Mouse (Mus musculus) lung, embryonic 14.5 days (tissue): ENCODE measurements at regions not wholly inside any gene's neighbourhood (a gene's known extent, or its start where the extent isn't known, plus 50 kb on each side); places are given as distances from the start of the nearest gene placed in this dataset.

Experiments used
- ATAC-seq: fragments of 200-750 bp; cut with Nextera tagmentation; 2 replicates; pipeline ENCODE4 v1.8.0; 2017; ENCODE audit warnings: mild to moderate bottlenecking, moderate TSS enrichment, moderate library complexity; ENCODE audit not compliant: insufficient read depth
- DNase-seq: peaks from one replicate; pipeline ENCODE4 v3.0.0-alpha.2; 2015
- H3K27ac ChIP-seq: fragments of 300-500 bp; sonication (generic); 2 replicates; pipeline ENCODE4 v1.5.1; 2014; ENCODE audit warnings: low read depth, mild to moderate bottlenecking, moderate library complexity
- H3K27me3 ChIP-seq: fragments of 300-500 bp; sonication (generic); 2 replicates; pipeline ENCODE4 v1.6.1; 2014; ENCODE audit warnings: low read length, control low read depth; ENCODE audit not compliant: insufficient read depth
- H3K36me3 ChIP-seq: fragments of 300-500 bp; sonication (generic); 2 replicates; pipeline ENCODE4 v1.6.1; 2014; ENCODE audit warnings: control low read depth; ENCODE audit not compliant: insufficient read depth
- H3K4me1 ChIP-seq: fragments of 300-500 bp; sonication (generic); 2 replicates; pipeline ENCODE4 v1.6.1; 2014; ENCODE audit warnings: antibody characterized with exemption, control low read depth; ENCODE audit not compliant: insufficient read depth
- H3K4me2 ChIP-seq: fragments of 300-500 bp; sonication (generic); 2 replicates; pipeline ENCODE4 v1.6.1; 2014; ENCODE audit warnings: mild to moderate bottlenecking
- H3K4me3 ChIP-seq: fragments of 300-500 bp; sonication (generic); 2 replicates; pipeline ENCODE4 v1.5.1; 2014; ENCODE audit warnings: low read depth, low read length
- H3K9ac ChIP-seq: fragments of 300-500 bp; sonication (generic); 2 replicates; pipeline ENCODE4 v1.6.1; 2014
- H3K9me3 ChIP-seq: fragments of 300-500 bp; sonication (generic); 2 replicates; pipeline ENCODE4 v1.6.1; 2016; ENCODE audit warnings: low read depth, low read length, control low read depth
- CTCF ChIP-seq: IDR thresholded peaks from 2 replicates; pipeline ENCODE4 v1.5.1; 2016; ENCODE audit warnings: antibody characterized with exemption, low read depth
- WGBS: fragments of 180-500 bp; shearing (Covaris S2); extraction: QIAGEN DNeasy Blood & Tissue Kit; methylation state at CpG from one replicate; pipeline ENCODE4 v1.1.7; 2014; 5-methylcytosine and 5-hydroxymethylcytosine counted together

DNA sequence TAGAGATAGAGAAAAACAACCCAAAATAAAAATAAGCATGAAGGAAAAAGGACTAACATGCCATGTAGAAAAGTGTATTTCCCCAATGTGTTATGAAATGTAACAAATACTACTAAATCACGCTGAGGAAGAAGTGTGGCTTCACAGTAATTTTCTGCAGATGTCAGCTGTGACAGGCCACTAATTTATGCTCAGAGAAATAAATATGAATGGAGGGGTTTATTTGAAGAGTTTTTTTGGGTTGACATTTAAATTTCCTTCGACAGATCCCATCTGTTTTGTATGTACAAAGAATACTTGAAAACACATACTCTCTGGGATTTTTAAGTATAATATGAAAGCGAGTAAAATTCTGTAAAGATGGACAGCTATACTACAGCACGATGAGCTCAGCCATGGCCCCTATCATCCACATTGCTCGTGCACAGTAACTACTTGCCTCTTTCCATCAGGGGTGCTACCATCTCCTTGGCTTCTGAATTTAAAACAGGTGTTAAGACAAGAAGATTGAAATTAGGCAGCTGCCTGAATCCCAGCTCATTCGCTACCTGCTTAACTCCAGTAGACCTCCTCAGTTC lies 605.1 kb downstream of the Gm4340 start:
- no peaks in the 10 kb centered on the region for H3K27me3 ChIP-seq
- WGBS: 69% methylated on average over 6 of the region's 6 CpGs
- H3K4me2 ChIP-seq: no peak overlapping the region
- H3K9ac ChIP-seq: no peak overlapping the region
- H3K36me3 ChIP-seq: no peaks in the 10 kb centered on the region
- H3K9me3 ChIP-seq: no peaks in the 10 kb centered on the region
- ATAC-seq (no peak), DNase-seq (no peak)
- H3K4me1 ChIP-seq: no peaks in the 10 kb centered on the region
- H3K27ac ChIP-seq: no peak overlapping the region
- no peak overlapping the region for H3K4me3 ChIP-seq
- TF ChIP-seq CTCF: no peak

DNA sequence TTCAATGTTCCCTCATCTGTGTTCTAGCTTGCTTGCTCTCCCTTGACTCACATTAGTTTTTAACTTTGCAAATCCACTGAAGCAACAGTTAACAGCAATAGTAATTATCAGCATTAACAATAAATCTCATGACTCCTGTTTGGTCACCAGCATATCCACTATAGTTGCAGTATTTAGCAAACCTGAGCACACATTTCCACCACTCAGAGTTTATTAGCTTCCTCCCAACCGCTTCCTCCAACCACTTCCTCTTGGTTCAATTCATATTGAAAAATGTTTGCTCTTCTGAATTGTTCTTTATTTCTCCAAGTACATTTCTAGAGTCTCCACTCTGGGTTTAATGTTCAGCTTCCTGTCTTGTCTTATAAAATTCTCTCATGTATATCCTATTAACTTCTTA lies 611.0 kb downstream of the Gm4340 start:
- Histone ChIP-seq H3K27ac (no peak overlapping the region), H3K4me1 (no peaks in the 10 kb centered on the region), H3K4me2 (no peak overlapping the region), H3K9ac (no peak overlapping the region), H3K27me3 (no peaks in the 10 kb centered on the region), H3K36me3 (no peaks in the 10 kb centered on the region), H3K4me3 (no peak overlapping the region), H3K9me3 (no peaks in the 10 kb centered on the region)
- no peak for ATAC-seq
- TF ChIP-seq CTCF: no peak
- 78% methylated on average over 1 of the region's 1 CpGs for WGBS
- no peak for DNase-seq

DNA sequence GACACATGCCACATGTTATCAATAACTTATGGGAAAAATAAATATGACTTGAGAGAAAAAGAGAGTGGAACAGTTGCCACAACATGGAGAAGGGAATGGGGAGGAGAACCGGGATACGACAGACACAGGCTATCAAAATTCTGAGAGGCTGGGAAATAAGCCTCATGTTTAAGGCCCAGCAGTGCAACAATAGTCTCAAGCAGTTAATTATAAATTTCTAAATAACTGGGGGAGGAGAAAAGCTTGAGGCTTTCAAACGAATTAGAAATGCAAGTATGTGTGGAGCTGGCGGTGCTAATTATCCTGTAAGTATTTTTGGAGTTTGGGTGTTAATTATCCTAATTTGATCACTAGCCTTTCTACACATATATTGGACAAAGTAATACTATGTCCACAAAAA lies 624.4 kb downstream of the Gm4340 start:
- ATAC-seq: no peak
- no peak for TF ChIP-seq CTCF

DNA sequence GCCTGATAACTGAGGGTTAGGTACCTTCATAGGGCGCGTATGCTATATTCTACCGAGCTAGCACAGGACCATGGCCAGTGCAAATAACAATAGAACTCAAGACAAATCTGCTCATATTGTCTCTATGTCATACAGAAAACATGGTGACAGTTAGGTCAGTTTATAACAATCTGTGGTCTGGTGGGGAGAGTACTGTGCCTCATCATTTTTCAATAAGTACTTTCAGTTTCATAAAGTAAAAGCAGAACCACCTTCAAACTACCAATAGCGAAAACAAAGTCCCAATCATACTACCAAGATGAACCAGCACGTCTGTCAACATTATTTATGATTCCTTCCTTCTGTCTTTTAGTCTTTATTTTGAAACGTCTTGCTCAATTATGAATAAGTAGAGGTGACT lies 658.0 kb downstream of the Gm4340 start:
- no peak for TF ChIP-seq CTCF
- no peaks in the 10 kb centered on the region for H3K9me3 ChIP-seq
- no peak overlapping the region for H3K27ac ChIP-seq
- H3K4me1 ChIP-seq: no peaks in the 10 kb centered on the region
- no peak overlapping the region for H3K4me2 ChIP-seq
- no peak for ATAC-seq
- H3K27me3 ChIP-seq: no peaks in the 10 kb centered on the region
- 88% methylated on average over 6 of the region's 6 CpGs for WGBS
- no peak for DNase-seq
- no peak overlapping the region for H3K9ac ChIP-seq
- H3K36me3 ChIP-seq: no peaks in the 10 kb centered on the region
- H3K4me3 ChIP-seq: no peak overlapping the region

More for the DNA sequence above, 624.4 kb downstream of the Gm4340 start:
- no peak overlapping the region for H3K27ac ChIP-seq
- DNase-seq: no peak
- WGBS: 86% methylated on average over 4 of the region's 4 CpGs
- no peak overlapping the region for H3K4me2 ChIP-seq
- no peaks in the 10 kb centered on the region for H3K9me3 ChIP-seq
- H3K4me3 ChIP-seq: no peak overlapping the region
- H3K27me3 ChIP-seq: no peaks in the 10 kb centered on the region
- H3K9ac ChIP-seq: no peak overlapping the region
- H3K4me1 ChIP-seq: no peaks in the 10 kb centered on the region
- no peaks in the 10 kb centered on the region for H3K36me3 ChIP-seq

DNA sequence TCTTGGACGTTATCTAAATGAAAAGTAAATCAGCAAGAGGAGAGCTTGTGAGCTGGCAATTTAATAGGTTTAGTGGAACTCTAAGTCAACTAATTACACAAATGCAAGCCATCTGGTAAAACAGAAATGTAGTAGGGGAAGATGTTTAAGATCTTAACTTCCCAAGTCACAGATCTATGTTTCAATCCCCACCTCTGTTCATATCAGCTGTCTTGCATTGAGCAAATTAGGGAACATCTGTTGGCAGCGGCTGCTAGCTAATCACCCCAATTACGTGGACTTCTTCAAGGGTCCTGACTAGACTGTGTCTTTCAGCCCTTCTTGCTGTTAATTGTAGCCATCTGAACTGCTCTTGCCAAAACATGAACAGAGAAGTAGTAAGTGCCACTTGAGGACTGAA lies 659.3 kb downstream of the Gm4340 start:
- no peaks in the 10 kb centered on the region for H3K27me3 ChIP-seq
- ATAC-seq (no peak), DNase-seq (no peak)
- H3K27ac ChIP-seq: no peak overlapping the region
- H3K4me1 ChIP-seq: no peaks in the 10 kb centered on the region
- no peak overlapping the region for H3K9ac ChIP-seq
- no peaks in the 10 kb centered on the region for H3K36me3 ChIP-seq
- 38% methylated on average over 3 of the region's 3 CpGs for WGBS
- H3K4me3 ChIP-seq: no peak overlapping the region
- no peak for TF ChIP-seq CTCF
- no peak overlapping the region for H3K4me2 ChIP-seq
- no peaks in the 10 kb centered on the region for H3K9me3 ChIP-seq

DNA sequence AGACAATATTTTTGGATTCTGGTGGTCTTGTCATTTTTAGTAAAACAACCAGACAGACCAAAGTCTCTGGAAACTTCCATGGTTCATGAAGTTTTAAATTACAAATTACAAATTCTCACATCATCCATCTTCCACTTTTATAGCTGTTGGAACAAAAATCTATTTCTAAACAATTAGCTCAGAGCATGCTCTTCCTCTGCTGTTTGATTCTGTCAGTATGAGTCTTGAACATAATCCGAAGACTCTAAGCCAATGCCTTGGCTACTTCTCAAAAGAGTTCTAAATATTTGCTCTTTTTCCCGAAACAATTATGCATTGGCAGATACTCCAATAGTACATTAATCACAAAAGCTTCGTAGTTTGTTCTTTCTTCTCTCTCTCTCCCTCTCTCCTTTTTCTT lies 684.4 kb downstream of the Gm4340 start:
- H3K4me2 ChIP-seq: no peak overlapping the region
- H3K9ac ChIP-seq: no peak overlapping the region
- no peaks in the 10 kb centered on the region for H3K4me1 ChIP-seq
- no peaks in the 10 kb centered on the region for H3K36me3 ChIP-seq
- no peak overlapping the region for H3K4me3 ChIP-seq
- DNase-seq (peak; percentile 58), ATAC-seq (peak; percentile 62; the same call in 1 of the 2 replicates)
- TF ChIP-seq CTCF: no peak
- H3K27me3 ChIP-seq: no peaks in the 10 kb centered on the region
- H3K9me3 ChIP-seq: no peaks in the 10 kb centered on the region
- WGBS: 37% methylated on average over 3 of the region's 3 CpGs
- H3K27ac ChIP-seq: no peak overlapping the region

DNA sequence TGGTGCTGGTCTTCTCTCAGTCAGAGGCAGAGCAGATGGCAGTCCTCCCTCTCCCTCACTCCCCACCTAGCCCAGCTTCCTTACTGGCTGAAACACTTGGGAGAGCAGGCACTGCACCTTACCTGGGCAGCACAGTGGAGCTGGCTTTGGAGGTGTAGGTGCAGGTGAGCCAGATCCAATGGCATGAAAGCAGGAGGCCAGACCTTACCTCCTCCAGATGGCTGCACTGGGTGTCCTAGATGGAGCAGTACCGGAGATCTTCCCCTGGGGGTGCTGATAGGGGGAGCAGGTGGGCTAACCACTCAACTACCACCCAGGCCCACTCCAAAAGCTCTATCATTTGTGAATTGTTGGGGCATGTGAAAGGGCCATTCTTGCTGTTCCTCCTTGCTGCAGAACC lies 660.0 kb downstream of the Tmtc2 start:
- Histone ChIP-seq H3K9me3 (no peaks in the 10 kb centered on the region), H3K27ac (no peak overlapping the region), H3K9ac (no peak overlapping the region), H3K4me2 (no peak overlapping the region), H3K4me3 (no peak overlapping the region), H3K4me1 (no peaks in the 10 kb centered on the region), H3K36me3 (no peaks in the 10 kb centered on the region), H3K27me3 (no peaks in the 10 kb centered on the region)
- WGBS: 78% methylated on average over 1 of the region's 1 CpGs
- no peak for DNase-seq
- TF ChIP-seq CTCF: no peak
- no peak for ATAC-seq

DNA sequence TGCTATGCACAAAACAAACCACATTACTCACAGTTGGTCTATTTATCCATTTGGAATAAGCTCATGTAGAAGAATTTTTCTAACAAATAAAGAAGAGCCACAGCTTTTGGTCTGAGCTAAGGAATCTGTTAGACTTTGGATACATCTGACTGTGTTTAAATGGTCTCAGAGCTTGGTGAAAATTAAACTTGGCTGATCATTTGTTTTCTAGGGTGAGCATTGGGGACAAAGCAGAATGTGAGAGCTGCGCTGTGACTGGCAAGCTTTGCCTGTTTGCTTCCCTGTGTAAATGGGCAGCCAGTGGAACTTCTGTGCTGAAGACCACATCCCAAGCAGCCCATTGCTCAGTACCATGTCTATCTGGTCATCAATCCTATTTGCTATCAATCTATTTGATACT lies 658.7 kb downstream of the Tmtc2 start:
- Histone ChIP-seq H3K27me3 (no peaks in the 10 kb centered on the region), H3K4me3 (no peak overlapping the region), H3K4me2 (no peak overlapping the region), H3K36me3 (no peaks in the 10 kb centered on the region), H3K27ac (no peak overlapping the region), H3K9me3 (no peaks in the 10 kb centered on the region), H3K4me1 (no peaks in the 10 kb centered on the region), H3K9ac (no peak overlapping the region)
- ATAC-seq (no peak), DNase-seq (no peak)
- no peak for TF ChIP-seq CTCF
- WGBS: 83% methylated on average over 1 of the region's 1 CpGs
